Mouse (Mus musculus) retina, postnatal 1 day (tissue): ENCODE data around the gene Acoxl.

ENCODE experiments used
- DNase-seq: peaks from one replicate; pipeline ENCODE4 v3.0.0-alpha.2; 2012

Acoxl gene

DNA sequence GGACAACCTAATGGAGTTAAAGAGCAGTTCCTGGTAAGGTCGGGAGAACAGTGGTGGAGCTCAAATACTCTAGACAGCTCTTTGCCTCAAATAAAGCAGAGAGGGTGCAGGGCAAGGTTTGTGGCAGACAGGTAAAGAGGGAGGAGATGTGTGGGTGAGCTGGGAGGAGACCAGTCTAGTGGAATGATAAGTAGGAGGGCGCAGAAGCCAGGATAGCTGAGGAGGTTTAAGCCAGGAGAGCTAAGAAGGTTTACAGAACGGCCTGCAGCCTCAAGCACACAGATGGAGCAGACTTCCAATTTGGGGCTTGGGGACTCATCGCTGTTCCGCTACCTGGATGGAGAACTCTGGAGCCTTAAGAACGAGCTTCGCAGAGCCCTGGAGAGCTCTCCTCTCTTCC is at the start of gene Acoxl:
Gene Acoxl (plus strand): TSS at position 301 of the 400 bp plus-strand sequence.
- no peak for DNase-seq

DNA sequence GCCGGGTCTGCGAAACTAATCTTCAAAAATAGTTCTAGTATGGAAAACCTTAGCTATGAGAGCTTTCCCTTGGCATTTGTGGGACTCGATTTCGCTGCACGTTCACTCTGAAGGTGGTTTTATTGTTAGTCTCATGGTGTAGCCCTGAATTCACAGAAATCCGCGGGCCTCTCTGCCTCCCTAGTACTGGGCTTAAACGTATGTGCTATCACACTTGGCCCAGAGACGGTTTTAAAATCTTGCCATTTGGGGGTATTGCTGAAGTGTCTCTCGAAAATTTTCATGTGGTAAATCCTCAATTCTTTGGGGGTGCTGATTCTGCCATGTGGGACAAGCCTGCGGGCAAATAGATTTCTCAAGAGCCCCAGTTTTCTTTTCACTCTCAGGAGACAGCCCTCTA is 49.5 kb upstream of the Acoxl start:
- DNase-seq: no peak

DNA sequence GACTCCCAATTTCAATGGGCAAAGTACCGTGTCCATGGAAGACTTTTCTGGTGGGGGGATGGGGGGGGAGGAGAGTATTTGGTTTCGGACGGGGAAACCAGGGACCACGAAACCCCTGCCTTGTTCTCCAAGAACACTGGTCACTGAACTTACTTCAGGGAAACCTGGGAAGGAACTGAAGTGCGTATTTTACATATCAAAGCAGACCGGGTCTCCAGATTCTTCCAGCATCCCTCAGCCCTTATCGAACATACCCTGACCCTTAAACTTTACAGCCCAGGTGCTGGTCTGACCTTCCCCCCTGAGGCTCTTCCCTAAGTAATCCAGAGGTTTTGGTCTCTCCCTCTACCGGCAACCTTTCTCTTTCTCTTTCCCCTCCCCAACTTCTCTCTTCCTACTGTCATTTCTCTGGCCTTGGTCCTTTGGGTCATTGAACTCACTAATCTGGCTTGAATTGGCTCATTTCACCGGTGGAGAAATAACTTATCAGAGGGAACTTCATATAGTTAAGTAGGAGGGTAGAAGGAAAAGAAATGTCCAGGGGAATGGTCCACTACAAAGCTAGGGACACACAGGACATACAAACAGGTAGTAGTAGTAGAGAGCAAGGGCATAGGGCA is 48.9 kb upstream of the Acoxl start:
- no peak for DNase-seq

DNA sequence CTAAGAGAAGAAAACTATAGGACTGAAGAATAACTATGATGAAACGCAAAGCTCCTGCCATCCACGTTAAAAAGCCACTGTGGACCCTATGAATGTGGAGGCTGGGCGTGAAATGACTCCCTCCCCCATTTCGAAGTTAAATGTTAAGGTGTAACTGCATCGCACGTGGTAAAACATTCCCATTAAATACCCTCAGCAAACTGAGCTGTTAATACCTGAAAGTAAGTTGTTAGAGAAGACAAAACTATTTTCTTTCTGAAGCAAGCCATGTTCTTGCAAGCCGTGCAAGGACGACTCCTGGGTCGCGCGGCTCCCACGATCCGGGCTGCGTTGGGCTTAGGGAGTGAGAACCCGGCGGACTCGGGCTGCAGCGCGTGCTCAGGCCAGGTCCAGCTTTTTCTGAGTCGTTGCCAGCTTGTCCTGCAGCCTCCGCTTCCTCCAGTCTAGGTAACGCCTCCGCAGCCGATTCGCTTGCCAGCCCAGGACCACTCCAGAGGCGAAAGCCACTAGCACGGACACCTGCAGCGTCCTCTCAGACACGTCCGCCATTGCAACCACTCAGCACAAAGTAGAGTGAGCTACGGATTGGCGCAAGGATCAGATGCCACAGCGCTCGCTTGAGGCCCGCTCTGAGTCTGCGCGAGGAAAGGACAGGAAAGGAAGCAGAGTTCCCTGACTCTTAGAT is 46.6 kb upstream of the Acoxl start, which contains the start of gene Mtln:
Gene Mtln (minus strand): TSS at position 570 of the 685 bp plus-strand sequence.
- peak; percentile 95 for DNase-seq

DNA sequence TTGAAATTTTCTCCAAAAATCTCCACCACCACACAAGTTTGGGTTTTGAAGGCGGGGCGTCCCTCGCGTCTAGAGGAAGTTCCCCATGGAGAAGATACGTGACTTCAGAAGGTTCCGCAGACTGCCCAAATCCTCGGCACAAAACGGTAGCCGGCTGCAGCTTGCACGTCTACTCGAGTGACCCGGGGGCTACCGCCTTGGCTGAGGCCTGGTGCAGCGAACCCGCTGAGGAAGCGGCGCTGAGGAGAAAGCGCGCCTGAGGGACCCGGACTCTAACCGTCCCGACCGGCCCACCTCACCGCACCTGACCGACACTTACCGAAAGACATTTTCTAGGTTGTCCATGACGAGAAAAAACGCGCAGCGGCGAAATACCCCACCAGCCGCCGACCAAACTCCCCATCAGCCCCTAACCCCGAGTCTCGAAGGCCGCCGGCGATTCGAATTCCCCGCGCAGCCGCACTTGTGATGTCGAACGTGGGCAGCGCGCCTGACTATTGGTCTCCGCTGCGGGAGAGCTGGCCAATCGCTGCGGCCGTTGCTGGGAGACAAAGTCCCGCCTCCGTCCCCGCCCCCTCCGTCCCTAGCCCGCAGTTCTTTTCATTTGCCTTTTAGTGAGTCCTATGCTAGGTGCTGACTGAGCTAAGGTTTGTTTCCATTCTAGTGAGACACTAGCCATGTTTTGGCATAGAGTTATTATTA is 7.1 kb upstream of the Acoxl start, which contains the start of gene Bub1:
Gene Bub1 (minus strand): TSS at position 465 of the 702 bp plus-strand sequence.
- DNase-seq: peak; percentile 95

- no peak for DNase-seq
These were observed 6.4 kb upstream of the Acoxl start for GRCm38 (mm10) chr2:127832103-127832832.

DNA sequence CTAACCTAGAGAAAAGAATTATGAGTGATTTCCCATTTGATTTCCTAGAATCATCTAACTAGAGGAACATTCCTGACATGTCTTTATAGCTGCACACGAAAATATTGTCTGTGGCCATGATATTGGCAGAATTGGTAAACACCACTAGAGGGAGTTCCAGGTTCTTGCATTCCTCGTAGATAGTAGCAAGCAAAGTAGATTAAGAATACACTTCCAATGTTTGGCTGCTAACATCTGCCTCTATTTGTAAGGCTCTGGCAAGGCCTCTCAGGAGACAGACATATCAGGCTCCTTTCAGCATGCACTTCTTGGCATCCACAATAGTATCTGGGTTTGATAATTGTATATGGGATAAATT is 5.9 kb upstream of the Acoxl start:
- peak; percentile 55 for DNase-seq

GRCm38 (mm10) chr2:127839425-127839824 is 749 bp downstream of the Acoxl start:
- DNase-seq: no peak

GRCm38 (mm10) chr2:127841402-127841801 is 2.7 kb downstream of the Acoxl start:
- DNase-seq: no peak

DNA sequence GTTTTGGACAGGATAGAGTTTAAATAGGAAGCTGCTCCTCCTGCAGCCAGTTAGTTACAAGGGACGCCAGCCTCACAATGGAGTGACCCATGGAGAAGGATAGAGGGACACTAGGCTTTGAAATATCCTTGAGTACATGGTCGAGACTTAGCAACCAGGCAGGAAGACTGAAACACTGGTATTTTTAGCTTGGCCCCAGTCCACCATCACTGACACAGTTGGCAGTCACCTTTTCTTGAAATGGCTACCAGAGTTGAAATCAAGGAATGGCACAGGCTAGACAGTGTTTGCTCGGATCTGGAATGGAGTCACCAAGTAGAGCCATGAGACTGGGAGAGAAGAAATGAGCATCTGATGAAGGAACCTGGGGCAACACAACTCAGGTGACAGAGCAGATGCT is 3.7 kb downstream of the Acoxl start:
- no peak for DNase-seq

- peak; percentile 48 for DNase-seq
These were observed 6.8 kb downstream of the Acoxl start for GRCm38 (mm10) chr2:127845346-127845982.

DNA sequence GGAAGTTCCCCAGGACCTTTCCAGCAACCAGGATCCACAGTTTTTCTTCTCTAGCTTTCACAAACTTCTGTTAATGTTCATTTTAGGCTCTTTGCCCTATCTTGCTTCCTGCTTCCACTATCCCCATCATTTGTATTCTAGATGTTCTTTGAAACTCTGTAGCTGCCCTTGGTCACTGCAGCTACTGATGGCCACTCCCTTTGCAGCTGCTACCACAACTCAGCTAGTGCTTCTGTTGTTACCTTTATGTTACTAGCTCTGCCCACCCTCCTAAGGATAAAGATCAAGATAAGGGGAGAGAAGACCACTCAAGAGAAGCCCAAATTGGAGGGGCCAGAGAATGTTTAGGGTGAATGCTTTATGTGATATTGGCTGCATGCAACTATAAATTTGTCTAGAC is 7.3 kb downstream of the Acoxl start:
- DNase-seq: no peak

DNA sequence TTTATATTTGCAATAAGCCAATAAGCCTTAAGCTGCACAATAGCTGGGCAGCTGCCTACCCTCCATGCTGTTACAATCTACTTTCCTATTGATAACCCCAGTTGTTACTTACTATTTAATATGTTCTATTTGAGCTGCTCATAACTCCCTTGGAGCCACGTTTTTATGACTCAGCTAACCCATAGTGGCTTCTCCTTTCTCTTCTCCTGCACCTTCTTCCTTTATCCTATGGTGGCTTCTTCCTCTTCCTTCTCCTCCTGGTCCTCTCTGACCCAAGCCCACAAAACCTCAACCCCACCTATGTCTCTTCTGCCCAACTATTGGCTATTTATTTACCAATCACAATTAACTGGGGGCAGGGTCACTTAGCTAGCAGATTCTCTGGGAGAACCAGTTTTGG is 7.9 kb downstream of the Acoxl start:
- DNase-seq: no peak

GRCm38 (mm10) chr2:127850371-127850770 is 11.7 kb downstream of the Acoxl start:
- no peak for DNase-seq

DNA sequence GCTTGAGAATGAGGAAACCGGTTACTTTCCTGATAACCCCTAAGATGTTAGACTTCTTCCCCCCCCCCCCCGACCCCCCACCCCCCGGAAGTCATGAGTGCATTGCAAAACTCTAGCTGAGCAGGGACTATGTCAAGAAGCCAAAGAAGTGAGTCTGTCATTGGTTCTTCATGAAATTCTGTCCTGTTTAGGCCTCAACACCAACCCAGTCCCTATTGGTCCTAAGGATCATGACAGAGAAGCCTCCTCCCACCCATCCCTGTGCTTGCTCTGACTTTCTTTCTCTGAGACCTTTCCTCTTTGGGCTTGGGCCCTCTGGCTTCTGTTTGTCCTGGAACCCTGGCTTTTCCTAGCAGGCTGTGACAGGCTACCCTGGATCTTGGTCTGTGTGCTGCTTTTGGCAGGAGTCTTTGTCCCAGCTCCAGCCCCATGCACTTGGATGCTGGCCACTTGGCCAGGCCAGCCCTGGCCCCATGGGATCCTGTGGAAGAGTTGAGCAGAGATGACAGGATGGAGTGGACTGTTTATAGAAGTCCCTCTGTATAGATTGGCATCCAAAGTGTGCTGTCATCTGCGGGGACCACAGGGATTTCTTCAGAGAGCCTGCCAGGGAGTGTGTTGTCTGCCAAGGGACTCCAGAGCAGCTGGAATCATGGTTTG is 15.8 kb downstream of the Acoxl start:
- DNase-seq: no peak

DNA sequence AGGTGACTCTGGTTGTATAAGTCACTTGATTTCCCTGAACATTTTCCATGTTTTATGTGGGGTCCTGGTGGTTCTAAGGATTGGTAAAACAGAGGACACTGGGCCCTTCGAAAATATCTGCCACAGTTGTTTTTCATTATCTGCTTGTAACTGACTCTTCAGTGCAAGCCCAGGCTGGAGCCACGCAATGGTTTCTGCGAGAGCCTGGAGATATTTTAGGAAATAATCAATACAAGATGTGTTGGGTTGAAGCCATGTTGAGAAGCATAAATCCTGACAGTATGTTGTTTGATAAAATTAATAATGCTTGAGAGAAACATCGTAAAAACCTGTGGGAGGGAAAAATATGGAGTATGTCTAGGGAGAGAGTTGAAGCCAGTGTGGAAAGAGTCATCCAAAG is 25.7 kb downstream of the Acoxl start:
- DNase-seq: no peak

- DNase-seq: no peak
These were observed 42.4 kb downstream of the Acoxl start for GRCm38 (mm10) chr2:127881063-127881462.

GRCm38 (mm10) chr2:127889432-127889831 is 50.8 kb downstream of the Acoxl start:
- peak; percentile 88 for DNase-seq

GRCm38 (mm10) chr2:127889979-127890378 is 51.3 kb downstream of the Acoxl start:
- DNase-seq: no peak

GRCm38 (mm10) chr2:127890526-127890925 is 51.9 kb downstream of the Acoxl start:
- DNase-seq: peak; percentile 33

GRCm38 (mm10) chr2:127891056-127891455 is 52.4 kb downstream of the Acoxl start:
- DNase-seq: no peak

DNA sequence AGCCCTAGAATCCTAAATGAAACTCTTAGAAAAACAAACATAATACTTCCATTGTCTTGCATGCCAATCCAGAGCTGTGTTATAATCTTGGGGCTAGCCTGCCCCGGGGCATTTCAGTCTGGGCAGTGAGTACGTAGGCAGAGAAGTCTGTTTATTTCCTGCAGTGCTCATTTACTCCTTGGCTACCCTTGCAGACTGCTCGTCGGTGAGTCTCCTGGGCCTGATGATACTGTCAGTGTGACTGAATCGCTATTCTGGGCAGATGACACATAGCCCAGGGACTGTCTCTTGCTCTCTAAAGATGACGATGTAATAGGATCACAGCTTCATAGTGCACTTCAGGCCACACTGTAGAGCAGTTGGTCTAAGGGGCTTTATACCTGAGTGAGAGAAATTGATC is 56.2 kb downstream of the Acoxl start:
- peak; percentile 41 for DNase-seq
